Mouse (Mus musculus) liver, postnatal 0 days (tissue): Measurements from ENCODE around the gene Gm49366.

Source experiments
- CTCF ChIP-seq: sonication (generic); IDR thresholded peaks from 2 replicates; pipeline ENCODE4 v1.5.1; 2016; ENCODE audit warnings: antibody characterized with exemption, low read depth
- EP300 ChIP-seq: IDR thresholded peaks from 2 replicates; pipeline ENCODE4 v1.6.1; 2016; ENCODE audit warnings: antibody characterized with exemption, low read depth, mild to moderate bottlenecking

DNA sequence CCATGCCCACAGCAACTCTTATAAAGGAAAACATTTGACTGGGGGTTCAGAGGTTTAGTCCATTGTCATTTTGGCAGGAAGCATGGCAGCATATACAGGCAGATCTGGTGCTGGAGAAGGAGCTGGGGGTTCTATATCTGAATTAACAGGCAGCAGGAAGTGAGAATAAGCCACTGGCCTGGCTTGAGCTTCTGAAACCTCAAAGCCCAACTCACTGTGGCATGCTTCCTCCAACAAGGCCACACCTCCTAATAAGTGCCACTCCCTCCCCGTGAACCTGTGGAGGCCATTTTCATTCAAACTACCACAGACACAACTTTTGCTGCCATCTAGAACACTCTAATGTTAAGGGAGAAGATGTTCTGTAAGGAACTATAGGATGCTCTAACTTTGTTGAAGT lies 69.0 kb downstream of the Gm49366 start:
- TF ChIP-seq CTCF (no peak), EP300 (no peak)
